Mouse (Mus musculus) inflammation-experienced regulatory T-cells, adult 6 months (primary cell): ENCODE results near the gene Lmo1. TPM values are rescaled to one million over a fixed set of nuclear protein-coding genes. Genes with fewer than 3 reads are reported as not detected.

Experiments used
- ATAC-seq: one replicate; pipeline ENCODE4 v1.8.0; 2017
- polyA plus RNA-seq, 3 experiments: library from polyadenylated mRNA; unstranded; fragments of 100-300 nt; shearing (Covaris generic); gene quantifications; one replicate each; pipeline ENCODE4 v1.2.1; 2017

The Lmo1 gene
- polyA plus RNA-seq = not detected

DNA sequence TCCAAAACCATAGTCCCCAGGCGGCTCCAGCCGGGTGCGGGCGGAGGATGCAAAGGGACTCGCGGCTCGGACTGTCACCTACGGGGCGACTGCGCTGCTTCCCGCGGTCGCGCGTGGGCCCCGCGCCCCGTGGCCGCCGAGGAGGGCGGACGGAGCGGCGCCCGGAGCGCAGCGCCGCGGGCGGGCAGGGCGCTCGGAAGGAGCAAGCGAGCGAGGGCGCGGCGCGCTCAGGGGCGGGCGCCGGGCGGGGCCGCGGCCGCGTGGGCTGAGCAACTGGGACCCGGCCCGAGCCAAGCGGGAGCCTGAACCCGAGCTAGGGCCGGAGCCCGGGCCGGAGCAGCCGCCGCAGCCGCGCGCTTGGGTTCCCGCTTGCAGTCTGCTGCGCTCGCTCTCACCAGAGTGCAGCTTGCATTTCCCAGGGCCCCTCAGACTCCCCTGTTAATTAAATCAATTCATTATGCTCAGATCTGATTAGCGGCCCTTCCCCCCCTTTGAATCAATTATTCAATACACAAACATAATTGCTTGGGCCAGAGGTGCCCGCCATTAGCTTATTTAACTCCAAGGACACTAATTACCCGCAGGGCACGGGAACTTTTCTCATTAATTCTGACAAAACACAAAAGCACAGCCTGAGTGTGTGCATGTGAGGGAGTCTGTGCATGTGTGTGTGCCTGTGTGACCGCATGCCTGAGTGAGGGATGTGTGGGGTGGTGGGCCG is at the start of gene Lmo1:
Lmo1 (minus strand) TSS at position 259 of the 721 bp plus-strand sequence.
- no peak for ATAC-seq

- no peak for ATAC-seq
These were observed 46.7 kb upstream of the Lmo1 start for GRCm38 (mm10) chr7:109221716-109222110.

DNA sequence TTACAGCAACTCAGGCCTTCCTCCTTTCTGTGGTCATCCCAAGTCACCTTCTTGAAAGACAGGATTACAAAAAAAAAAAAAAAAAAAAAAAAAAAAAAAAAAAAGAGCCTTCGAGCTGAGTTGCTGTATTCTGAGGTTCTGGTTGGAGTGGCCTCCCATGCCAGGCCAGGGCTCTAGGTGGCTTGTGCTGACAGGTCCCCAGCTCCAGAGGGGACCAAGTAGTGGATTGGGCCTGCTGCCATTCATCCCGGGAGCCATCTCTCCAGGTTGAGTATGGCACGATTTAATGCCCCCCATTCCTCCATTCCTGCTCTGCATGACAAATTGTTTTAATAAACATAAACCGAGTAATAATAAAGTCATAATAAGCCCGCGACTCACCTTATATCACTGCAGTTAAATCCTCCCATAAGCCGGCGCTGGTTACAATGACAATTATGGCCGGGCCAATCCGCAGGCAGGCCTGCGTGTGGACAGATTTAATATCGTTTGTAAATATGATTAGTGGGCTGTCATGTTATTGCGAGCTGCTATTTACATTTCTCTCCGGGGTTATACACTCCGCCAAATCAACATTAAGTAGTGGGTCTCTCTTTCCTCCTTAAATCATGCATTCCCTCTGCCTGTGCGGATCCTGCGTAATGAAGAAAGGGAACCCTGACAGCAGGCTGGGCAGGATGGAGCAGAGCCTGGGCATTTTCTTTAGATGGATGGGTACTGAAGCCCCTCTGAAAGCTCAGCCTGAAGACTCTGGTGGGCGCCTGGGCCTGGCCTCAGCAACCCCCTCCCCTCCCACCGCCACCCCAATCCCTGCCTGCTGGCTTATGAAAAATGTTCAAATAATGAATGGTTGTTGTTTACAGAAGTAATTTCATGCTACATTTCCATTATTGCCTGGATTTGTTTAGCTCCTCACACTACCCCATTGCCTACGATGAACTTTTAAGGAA is 46.0 kb upstream of the Lmo1 start:
- no peak for ATAC-seq

DNA sequence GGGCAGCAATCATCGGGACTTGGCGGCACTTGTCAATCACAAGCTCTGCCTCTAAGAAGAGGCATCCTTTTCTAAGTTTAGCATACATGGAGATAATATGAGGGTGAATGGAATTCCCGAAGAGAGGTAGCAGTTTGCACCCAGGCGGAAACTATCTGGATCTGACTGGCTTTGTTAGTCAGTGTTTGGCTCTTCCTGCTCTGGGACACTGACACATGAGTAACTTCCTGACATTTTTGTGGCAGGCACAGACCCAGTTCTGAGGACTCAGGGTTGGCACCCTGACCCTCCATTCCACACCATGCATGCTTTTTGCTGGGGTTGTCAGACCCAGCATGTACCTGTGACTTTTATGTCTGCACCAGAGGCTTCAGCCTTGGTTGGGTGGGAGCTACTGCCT is 45.0 kb upstream of the Lmo1 start:
- ATAC-seq = no peak

DNA sequence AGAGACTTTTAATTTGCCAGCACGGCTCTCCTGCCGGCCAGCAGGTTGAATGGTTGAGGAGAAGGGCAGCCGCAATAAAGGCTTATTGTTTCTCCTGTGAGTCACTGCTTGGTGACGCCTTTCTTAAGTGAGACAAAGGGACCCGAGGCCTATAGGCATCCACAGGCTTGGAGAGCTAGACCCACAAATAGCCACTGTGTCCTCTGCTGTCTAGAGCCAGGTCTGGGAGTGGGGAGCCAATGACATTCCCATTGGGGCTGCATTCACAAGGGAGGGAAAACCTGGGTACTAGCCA is 43.9 kb upstream of the Lmo1 start:
- ATAC-seq = no peak

GRCm38 (mm10) chr7:109218130-109218976 is 43.3 kb upstream of the Lmo1 start:
- ATAC-seq = no peak

- ATAC-seq = no peak
These were observed 34.8 kb upstream of the Lmo1 start for GRCm38 (mm10) chr7:109209804-109210203.

GRCm38 (mm10) chr7:109207811-109208210 is 32.8 kb upstream of the Lmo1 start:
- no peak for ATAC-seq

DNA sequence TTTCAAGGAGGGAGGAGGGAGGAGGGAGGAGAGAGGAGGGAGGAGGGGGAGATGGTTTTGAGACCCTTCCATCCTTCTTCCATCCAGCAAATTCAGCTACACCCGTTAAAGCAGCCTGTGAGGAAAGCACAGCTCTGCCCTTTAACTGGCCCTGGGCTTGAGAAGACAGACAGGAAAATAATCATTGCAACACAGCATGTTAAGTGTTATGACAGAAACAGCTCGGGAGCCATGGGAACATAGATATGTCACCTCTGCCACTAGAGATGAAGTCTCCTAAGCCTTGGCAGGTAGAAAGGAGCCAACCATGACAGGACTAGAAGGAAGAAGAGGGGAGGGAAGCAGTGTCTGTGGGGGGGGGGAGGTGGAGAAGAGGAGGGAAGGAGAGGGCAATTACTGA is 31.4 kb upstream of the Lmo1 start:
- no peak for ATAC-seq

GRCm38 (mm10) chr7:109203140-109203539 is 28.1 kb upstream of the Lmo1 start:
- no peak for ATAC-seq

DNA sequence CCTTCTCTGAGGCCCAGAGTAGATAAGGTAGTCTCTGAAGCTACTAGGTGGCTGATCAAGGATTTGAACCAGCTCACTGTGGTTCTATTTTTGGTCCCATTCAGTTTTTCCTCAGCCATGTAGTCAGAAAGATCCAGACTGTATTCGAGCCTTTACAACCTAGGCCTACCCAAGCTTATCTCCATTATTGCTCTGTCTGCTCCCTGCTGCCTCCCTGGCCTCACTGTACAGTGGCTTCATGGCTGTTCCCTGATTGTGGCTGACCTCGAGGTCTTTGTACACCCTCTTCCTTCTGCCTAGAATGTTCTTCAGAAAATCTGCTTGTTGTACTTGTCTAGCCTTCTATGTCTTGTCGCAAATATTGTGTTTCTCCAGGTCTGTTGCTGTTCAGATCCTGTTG is 25.6 kb upstream of the Lmo1 start:
- ATAC-seq = no peak

DNA sequence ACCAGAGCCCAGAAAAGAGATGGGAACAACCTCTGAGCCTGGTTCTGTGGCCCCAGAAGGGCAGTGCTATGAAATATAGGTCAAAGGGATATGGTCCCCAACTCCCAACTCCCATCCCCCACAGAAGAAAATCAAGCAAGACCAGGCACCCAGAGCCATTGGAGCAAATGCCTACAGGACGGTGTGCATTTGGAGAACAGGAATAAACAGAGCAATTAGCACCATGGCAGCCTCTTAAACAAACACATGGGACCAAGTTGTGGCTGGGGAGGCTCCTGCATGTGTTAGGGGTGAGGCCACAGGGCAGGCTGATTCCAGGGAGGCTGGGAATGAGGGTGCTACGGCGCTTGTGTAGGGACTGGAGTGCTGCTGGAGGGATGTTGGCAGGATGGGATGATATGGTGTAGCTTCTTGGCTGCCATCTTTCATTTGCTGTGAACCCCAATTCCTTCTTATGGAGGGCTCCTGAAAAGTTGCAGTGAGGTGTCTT is 22.2 kb upstream of the Lmo1 start:
- ATAC-seq = no peak

DNA sequence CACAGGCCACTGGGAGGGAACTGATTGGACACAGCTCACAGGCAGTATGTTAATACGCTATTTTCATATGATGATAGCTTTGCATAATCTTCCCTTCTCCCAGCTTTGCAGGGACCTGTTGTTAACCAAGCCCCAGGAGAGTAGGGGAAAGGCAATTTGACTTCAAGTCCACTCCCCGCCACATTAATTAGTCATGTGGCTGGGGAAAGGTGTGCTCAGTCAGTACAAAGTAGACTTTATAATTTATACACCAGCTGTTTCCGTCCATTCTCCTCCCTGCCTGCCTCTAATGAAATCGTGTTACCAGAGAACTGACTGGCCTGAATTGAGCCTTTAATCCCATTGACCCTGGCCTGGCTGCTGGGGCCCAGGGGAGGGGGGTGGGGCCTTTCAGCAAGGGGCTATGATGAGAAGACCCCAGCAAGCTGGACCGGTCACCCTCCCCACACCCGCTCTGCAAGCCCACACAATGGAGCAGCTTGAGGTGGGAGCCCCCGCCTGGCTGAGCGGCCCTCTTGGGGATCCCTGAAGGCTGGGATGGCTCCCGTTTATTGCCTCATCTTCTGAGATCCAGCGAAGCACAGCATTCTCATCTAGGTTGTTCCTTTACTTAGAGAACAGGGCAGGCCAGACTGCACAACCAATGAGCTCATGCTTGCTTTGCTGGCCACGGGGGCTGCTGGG is 21.5 kb upstream of the Lmo1 start:
- ATAC-seq = no peak

DNA sequence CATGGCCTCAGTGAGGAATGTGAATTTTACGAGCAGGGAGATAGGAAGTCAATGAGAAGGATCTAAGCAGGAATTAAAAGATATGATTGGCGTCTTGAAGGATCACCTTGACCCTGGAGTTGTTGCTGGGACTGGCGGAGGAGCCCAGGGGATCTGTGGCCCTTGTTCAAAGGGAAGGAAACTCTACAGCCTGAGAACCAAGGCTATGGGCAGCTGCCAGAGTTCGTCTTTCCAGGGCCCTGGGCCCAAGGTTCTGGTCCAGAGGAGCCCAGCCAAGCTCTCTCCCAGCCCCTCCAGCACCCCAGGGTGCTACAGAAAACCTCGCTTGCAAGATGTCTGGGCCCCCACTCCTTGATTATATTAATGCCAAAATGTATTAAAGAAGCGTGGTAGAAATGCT is 21.0 kb upstream of the Lmo1 start:
- ATAC-seq = no peak

DNA sequence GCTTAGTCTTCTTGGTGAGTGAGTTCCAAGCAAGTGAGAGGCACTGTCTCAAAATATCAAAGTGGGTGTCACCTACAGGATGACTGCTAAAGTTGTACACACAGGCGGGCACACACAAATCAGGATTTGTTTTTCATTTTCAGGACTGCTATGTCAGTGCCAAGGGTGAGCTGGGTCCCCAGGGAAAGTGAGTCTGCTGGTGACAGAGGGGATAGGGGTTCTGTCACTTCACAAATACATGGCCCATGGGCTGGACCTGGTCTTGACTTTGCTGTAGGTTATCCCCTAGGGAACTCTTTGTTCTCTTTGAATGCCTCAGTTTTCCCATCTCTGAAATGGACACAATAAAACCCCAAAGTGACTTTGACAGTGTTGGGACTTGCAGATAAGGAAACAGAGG is 19.8 kb upstream of the Lmo1 start:
- no peak for ATAC-seq

GRCm38 (mm10) chr7:109187244-109188035 is 12.4 kb upstream of the Lmo1 start:
- ATAC-seq = no peak

DNA sequence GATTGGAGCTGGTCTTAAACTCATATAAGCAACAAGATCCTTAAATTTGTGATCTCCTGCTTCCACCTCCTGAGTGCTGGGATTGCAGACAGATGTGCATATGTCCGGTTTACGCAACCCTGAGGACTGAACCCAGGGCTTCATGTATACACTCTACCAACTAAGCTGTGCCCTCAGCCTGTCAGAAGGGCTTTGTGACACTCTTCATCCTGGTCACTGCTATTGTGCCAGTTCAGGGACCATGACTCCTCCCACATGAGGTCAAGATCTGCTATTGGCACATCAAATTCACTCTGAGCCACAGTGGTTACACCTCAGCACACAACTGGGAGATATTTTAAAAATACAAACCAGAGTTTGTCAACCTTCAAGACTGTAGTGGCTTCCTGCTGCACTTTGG is 11.0 kb upstream of the Lmo1 start:
- ATAC-seq = no peak

GRCm38 (mm10) chr7:109185564-109185963 is 10.6 kb upstream of the Lmo1 start:
- ATAC-seq = no peak

GRCm38 (mm10) chr7:109176688-109177087 is 1.7 kb upstream of the Lmo1 start:
- no peak for ATAC-seq

- no peak for ATAC-seq
These were observed 941 bp upstream of the Lmo1 start for GRCm38 (mm10) chr7:109175670-109176625.
